Mouse (Mus musculus) skeletal muscle tissue, adult 2 months (tissue): Measurements from ENCODE around the gene 9330182O14Rik.
A peak's percentile ranks its signal among the peaks of the same experiment; 100 is the strongest.

Experiments used
- DNase-seq: peaks from one replicate; pipeline ENCODE4 v3.0.0-alpha.2; 2012; ENCODE audit warnings: low read depth, low spot score

Gene 9330182O14Rik

DNA sequence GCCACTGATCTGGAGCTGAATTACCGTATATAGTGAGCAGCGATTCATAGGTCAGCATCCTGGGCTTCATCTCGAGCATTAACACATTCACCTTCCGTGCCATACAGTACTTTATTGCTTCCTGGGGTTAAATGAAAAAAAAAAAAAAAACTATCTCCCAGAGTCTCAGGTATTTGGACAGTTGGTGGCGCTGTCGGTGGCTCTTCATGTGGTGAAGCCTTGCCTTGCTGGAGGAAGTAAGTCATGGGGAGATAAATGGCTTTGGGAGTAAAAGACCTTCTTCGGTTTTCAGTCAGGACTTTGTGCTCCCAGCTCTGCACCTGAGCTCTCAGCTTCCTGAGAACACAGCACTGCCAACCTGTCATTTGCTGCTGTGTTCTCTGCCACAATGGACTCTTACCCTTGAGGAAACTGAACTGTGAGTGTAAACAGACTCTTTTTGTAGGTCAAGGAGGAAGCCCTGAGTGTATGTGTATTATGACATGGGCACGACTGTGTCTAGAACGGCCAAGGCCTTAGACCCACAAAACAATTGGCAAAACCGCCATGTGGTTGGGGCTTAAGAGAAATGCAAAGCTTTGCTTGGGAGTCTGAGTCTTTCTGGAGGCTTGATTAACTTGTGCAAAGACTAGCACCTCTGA is at the start of gene 9330182O14Rik:
Gene 9330182O14Rik (plus strand): TSS at position 214 of the 641 bp plus-strand sequence.
- no peak for DNase-seq

DNA sequence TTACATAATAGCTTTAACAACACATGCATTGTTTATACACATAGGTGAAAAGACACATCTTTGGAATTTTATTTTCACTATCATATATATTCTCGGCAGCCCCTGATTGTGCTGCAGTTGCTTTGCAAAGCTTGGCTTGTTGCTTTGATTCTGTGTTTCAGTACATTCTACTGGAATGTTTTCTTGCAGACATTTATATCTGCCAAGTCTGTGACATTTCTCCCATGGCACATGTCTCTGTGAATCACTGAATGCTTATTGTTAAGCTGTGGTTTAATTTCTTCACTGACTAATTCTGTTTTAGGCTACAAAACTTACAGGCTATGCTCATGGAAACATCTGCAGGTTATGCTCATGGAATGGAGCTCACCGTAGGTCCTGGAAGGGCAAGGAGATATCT is 30.9 kb upstream of the 9330182O14Rik start:
- no peak for DNase-seq

DNA sequence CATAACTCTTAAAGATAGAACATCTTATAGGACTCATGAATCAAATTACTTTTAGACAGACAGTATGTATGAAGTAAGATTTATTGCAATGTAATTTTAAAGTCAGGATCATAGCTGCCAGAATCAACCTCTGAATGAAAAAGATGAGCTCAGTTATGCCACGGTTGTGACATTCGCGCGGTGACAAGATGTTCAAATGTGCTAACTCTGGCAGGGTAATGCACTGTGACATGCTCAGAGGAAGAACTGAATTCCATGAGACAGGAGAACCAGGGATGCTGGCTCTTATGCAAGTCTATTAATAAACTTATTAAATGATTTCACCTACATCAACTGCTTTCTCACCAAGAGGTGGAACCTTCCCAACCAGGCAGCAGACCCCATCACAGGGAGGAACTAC is 28.5 kb upstream of the 9330182O14Rik start:
- no peak for DNase-seq

DNA sequence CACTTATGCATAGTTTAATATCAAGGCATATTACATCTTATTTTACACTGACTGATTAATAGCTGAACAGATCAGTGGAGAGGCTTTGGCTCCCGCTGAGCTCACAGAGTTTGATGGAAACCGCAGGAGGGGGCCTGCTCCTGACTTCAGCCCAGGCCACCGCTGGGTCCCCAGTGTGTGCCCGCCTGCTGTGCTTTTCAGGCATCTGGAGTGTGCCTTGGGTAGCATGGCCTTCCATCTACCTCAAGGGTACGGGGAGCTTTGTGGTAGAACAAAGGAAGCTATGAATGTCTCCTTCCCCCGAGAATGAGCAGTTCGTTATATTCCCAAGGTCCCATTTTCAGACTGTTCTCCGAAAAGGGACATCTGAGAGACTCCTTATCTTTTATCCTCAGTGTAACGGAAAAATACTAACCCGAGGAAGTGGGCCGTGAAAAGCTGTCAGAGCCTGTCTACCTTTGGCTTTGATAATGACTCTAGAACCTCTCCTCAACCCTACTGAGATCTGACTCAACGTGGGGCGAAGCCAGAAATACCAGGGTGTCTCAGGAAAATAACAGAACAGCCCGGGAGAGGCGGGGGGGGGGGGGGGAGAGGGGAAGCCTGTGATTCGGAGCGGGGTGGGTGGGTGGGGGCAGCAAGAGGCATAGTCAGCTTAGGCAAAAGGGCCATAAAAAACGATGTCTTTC is 20.1 kb upstream of the 9330182O14Rik start:
- DNase-seq, result no peak

DNA sequence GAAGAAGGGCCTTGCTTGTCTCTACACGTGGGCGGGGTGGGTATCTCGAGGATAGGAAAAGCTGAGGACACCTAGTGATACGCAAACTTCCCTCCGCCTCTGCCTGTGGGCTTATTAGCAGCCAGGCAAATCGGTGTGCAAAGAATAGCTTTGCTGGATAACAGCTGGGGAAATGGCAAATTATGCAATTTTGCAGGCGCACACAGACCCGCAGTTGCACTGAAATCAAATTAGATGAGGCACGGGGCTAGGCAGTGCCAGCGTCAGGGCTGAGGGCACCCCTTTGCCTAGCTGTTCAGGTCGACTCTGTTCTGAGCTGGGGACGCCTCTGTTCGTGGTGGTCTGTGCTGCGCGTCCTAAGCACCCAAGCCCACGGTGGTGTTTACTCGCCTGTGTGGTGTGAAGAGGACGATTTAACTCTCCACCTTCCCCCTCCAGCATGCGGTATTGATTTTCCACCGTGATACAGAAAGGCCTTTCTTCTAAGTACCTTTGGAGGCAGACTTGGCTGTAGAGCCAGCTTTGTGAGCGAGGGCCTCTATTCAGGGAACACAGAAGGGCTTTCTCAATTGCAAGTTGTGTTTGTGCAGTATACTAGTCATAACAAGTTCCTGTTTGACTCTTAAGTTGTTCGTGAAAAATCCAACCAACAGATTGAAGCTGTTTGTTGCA is 19.4 kb upstream of the 9330182O14Rik start:
- DNase-seq, result no peak

DNA sequence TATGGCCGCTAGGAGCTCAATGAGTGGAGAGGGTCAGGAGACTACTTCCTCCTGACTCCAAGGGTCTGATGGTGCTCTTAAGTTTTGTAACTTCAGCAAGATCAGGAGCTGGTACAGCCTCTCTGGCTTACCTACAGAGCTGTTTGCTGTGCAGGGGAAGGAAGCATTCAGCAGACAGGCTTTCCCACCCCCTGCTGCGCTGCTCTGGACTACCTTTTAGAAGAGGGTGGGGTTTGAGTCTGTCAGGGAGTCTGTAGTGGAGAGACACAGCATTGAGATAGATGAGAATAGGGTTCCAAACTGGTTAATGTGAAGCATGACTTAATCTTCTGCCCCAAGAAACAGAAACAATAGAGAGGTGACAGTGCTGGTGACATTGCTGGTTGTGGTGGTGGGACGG is 17.8 kb upstream of the 9330182O14Rik start:
- DNase-seq, result no peak

DNA sequence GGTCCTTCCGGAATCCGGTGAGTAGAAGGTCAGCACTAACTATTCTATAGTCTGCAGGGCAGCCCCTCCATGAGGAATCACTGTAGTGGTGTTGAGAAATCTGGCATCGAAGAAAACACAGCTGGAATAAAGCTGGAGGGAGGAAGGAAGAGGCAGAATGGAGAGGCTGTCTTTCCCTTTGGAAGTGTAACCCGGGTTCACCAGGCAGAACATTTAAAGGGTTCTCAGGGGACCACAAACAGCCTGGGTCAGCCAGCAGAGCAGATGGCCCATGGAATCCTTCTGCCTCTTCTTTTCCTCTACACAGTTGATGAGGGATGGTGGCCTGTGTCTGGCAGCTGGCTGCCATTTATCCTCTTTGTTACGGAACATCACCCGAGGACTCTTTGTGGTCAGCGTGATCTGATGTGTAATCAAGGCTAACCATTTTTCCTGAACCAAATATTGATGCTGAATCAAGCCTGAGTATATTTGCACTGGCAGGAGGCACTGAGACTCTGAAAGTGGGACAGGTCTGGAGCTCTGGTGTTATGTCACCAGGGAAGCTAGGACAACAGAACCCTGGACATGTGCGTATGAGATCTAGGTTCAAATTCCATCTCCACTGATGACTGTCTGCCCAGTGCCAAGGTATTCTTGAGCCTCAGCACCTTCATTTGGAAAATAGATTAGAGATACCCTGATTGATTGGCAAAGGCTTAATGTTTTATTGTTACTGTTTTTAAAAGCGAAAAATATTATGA is 9.8 kb upstream of the 9330182O14Rik start:
- peak; percentile 64 for DNase-seq

DNA sequence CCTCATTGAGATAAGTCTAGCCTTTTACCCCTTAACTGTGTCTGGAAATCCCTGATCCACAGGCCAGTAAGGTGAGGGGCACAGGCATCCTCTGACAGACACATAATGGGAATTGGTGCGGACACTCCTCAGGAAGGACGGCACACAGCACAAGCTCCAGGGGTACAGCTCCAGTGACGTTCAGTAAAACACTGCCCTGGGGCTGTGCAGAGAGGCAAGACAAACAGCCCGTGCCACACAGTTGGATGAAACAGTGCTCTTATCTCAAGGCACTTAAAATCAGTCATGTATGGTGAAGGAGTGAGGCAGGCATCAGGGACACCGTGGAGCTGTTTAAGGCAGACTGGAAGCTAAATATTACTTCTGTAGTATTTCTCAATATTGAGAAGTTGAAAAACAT is 4.7 kb upstream of the 9330182O14Rik start:
- no peak for DNase-seq

DNA sequence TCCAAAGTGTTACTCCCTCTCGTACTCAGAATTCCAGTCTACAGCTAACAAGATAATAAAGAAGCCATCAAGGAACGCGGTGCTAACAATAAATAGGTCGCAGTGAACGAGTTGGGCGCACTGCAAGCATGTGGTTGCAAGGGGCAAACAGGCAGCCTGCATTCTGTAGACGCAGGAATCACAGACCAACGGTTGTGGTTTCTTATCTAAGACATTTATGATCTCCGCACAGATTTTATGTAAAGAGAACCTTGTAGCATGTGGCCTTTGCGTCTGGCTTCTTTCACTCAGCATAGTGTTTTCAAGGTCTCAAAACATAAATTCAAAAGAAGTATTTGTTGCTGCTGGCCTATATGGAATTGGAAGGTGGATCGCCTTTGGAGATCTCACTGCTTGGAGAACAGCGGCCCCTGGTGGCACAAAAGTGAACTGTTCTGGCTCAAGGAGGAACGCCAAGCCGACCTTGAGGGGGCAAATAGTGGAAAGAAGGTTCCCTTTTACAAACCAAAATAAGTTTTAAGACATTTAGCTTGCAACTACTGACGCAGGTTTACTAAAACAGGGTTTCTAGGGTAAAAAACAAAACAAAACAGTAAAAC is 3.2 kb upstream of the 9330182O14Rik start:
- peak; percentile 43 for DNase-seq

DNA sequence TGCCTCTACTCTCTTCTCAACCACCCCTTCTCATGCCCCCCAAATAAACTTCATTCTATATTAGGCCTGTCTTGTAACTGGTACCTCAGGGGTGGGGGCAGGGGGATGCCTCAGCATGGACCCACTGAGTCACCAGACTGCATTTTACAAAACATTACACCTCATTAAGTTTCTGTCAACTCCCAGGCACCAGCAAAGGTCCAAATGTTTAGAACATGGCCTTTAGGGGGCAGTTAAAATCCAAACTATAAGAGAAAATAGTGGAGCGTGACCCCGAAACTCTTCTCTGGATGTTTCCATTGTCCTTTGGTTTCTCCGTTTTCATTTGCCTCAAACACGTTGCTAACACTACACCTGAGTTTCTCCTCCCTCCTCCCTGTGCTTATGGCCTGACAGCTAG is 1.8 kb upstream of the 9330182O14Rik start:
- DNase-seq, result no peak

DNA sequence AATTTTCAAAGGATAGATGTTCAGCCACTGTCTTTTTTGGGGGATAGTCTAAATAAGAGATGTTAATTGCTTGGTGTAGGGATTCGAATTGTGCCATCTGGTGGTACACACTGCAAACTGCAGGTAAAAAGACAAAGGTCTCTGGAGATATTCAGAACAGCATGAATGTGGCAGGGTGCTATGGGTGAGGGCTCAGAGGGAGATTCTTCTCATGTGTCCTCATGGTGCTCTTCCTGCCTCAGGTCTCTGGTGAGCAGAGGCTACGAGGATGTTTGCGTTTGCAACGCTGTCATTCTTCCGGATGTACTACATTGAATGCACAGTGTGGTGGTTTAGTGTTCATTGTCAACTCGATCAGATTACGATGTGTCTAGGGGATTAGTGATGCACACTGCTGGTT is 10.1 kb downstream of the 9330182O14Rik start:
- no peak for DNase-seq

DNA sequence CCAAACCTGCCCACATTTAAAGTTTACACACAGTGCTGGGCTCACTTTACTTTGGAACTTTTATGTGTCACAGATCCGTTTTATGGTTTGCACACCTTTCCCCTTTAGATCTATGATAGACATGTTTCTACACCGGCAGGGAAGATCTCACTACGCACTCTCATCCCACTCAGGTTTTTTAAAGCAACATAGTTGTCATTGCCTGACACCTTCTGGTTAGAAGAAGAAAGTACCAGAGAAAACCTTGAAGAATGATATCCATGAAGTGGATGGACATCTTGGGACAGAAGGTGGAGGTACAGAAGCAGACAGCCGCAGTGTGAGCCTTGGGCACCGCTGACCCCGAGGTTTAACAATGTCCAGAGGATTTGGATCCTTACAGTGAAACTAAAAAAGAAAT is 23.5 kb downstream of the 9330182O14Rik start:
- DNase-seq, result no peak

DNA sequence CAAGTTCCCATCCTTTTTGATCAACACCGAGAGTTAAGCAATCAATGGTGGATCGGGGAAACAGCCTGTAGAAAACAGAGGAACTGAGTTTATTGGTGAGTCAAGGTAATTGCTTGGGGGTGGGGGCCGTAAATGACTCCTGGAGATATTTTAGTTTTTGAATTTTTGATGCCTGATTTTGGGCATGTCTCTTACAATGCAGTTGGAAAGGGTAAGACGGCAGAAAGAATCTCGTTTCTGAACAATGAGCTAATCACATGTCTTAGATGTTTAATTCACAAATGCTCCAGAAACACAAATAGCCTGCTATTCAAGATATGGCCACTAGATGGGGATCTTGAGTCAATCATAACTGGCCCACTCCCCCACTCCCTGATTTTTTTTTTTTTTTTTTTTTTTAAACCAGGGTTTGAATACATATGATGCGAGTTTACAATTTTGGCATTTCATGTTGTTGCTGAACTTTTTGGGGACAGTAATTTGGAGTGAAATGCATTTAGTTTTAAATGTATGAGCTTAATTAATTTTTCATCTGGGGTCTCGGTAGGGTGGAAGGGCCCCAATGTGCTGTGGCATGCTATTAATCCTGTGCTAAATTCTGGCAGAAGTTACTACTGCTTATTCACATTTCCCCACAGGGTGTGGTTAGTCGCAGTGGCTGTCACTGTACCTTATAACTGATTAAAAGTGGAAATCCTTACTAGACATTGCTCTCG is 32.6 kb downstream of the 9330182O14Rik start:
- peak; percentile 29 for DNase-seq

DNA sequence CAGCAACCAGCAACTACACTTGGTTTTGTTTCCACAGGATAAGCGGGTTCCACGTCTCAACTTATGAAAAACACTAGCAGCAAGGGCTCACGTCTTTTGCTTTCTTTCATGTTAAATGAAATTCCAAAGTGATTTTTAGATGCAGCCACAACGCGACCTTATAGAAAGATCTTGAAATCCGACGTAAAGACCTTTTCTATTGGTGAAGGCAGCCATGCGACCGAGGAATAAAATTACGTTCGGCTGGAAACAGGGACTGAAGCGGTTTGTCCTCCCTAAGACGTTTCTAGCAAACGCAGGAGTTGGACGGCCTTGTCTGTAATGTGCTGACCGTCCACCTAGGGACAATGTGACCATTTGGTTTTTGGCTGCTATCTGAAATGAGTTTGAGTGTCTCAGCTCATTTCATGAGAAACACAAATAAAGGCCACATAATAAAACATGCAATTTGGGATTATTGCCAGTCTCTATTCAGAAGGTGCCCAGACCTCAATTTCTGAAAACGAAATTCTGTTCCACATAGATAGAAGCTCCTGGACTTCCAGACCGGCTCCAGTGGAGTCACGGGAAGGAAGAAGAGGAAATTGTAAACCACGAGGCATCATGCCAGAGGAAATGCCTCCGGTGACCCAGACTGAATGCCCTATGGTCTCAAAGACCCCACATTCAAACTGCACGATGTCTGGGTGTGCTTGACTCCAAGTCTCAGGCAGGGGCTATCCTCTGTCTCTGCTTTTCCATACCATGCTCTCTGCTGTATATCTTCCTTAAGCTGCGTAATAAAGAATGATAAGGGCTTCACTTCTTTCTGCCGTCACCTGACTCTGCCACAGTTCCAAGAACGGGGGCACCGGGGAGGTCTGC is 33.3 kb downstream of the 9330182O14Rik start:
- no peak for DNase-seq

DNA sequence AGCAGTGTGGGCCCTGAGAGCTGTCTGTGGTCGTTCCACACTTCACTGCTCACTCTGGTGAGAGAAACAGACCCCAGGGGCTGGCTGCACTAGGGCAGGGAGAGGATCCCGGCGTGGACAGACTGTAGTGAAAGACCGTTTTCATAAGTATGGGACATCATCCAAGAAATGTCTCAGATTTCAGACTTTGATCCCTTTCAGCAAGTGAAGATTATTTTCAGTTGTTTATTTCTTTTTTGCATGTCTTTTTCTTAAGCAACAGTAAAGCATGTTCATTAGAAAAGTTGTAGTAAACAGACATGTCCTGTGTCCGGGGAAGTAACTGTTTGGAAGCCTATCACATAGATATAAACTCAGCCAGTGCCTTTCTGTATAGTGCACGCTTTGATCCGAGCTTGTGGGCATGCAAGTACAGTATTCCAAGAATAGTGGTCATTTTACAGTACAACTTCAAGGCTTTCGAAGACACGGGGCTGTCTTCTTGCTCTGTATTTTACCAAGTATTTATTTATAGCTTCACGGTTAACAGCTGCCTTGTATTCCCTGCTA is 34.0 kb downstream of the 9330182O14Rik start:
- no peak for DNase-seq

DNA sequence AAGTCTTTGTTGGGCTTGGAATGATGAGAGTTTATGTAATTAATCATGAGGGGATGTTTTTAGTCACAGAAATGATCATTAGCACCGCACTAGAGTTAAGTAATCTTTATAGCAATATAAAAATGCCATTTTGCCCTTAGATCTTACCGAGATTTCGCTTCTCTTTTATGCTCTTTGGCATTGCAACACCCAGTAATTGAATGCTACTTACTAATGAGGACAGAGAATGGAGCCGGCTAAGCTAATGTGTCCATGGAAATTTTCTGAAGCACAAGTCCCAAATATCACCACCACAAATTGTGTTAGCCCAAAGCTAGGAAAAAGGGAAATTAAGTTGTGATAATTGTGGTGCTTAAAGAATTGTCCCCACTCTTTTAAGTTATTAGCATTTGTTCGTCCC is 34.9 kb downstream of the 9330182O14Rik start:
- DNase-seq, result no peak

DNA sequence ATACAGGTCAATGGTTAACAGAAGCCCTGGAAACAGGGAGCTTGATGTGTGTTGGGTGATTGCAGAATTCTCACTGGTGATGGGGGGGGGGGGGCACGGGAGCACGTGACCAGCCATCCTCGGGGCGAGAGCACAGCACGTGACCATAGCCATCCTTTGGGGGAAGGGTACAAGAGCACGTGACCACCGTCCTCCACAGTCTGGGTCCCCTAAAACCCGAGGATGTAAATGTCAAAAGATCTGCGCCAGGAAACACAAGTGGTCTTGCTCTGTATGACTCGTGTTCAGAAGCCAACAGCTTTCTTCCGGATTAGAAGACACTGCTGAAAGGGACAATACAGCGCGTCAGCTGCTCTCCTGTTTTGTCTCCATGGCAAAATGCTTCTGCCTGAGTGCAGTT is 35.5 kb downstream of the 9330182O14Rik start:
- no peak for DNase-seq

DNA sequence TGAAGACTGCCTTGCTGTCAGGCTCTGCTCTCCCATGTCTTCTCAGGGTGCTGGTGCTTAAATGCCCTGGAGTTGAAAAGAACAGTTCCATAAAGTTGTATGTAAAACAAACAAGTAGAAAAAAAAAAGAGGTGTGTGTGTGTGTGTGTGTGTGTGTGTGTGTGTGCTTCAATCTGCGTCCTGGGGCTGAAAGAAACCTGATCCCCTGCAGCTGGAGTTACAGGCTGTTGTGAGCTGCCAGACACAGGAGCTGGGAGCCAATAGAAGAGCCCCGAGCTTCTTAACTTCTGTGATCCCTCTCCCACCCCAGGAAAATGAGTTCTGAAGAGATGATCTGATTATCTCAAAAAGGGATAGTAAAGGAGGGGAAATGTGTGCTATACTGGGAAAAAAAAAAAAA is 45.3 kb downstream of the 9330182O14Rik start:
- no peak for DNase-seq

DNA sequence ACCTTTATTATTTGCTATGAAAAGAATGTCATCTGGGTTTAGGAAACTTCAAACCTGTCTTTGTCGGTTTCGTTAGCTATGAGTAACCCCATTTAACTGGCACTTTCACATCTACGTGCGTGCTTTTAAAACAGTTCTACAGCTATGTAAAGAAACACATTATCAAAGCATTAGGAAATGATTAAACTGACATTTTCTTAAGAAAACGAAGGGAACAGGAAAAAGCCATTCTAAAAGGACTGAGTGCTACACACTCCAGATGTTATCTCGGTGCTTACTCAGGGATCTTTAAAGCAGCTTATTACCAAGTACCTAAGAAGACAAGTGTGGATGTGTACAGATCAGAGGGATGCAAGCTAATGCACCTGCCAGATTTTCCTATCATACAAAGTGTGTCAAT is 52.9 kb downstream of the 9330182O14Rik start:
- no peak for DNase-seq
